Mouse (Mus musculus): ENCODE data around the gene Entpd6.

- TF ChIP-seq GATA1 (IDR thresholded peaks at IDR 0.05; ENCODE audit: borderline replicate concordance, low read length) (no peak), FLI1 (IDR thresholded peaks at IDR 0.05; ENCODE audit: low read length) (no peak)
These were observed 61.8 kb downstream of the Entpd6 start for GRCm38 (mm10) chr2:150810603-150811002.

Measured in megakaryocyte, embryonic 14.5 days (primary cell).